Mouse (Mus musculus): ENCODE measurements around the gene Klc1.

DNA sequence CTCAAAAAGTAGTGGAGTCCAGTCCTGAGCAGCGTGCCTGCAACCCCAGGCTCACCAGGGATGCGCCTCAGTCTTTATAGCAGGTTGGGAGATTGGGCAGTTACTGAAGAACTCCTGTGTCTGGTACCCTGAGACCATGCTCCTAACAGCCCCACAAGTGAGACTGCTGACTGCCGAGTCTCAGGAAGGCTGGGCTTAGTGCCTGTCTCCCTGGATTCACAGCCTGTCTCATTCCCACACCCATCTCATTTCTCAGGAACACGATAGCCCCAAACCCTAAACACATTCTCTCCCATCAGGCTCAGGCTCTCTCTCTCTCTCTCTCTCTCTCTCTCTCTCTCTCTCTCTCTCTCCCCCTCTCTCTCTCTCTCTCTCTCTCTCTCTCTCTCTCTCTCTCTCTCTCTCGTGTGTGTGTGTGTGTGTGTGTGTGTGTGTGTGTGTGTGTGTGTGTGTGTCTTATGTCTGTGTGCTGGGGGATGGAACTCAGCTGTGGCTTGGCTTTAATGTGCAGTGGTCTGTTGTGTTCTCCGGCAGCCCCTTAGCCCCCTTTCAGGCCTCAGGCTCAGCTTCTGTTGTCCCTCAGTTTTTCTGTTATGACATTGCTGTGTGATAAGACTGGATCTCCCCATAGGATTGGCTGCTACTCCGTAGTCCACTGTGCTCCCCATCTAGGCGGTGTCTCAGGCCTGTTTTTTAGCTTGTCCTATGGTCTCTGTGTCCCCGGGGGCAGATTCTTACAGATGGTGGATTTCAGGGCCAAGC is 11.3 kb downstream of the Klc1 start:
- no peak for TF ChIP-seq GATA1 (IDR thresholded peaks at IDR 0.05; ENCODE audit: low read length)
- no peak for TF ChIP-seq TAL1 (IDR thresholded peaks at IDR 0.05; ENCODE audit: low read length)
